Mouse (Mus musculus) hematopoietic stem cell, adult 5-6 weeks (primary cell): ENCODE measurements at regions not wholly inside any gene's neighbourhood (a gene's known extent, or its start where the extent isn't known, plus 50 kb on each side); places are given as distances from the start of the nearest gene placed in this dataset.

ENCODE experiments used
- ATAC-seq, 2 experiments: fragments of 125-278 bp in 1 of 2; replicated peaks in 1 of 2; 2 replicates each; pipeline ENCODE4 v1.8.0; 2016 to 2017; ENCODE audit warnings: inconsistent platforms in 2 of 2, mild to moderate bottlenecking in 2 of 2, moderate number of reproducible peaks in 2 of 2, low read depth in 1 of 2, moderate TSS enrichment in 1 of 2; ENCODE audit not compliant: low FRiP score in 2 of 2, poor library complexity in 2 of 2, severe bottlenecking in 2 of 2, insufficient read depth in 1 of 2, low TSS enrichment in 1 of 2

DNA sequence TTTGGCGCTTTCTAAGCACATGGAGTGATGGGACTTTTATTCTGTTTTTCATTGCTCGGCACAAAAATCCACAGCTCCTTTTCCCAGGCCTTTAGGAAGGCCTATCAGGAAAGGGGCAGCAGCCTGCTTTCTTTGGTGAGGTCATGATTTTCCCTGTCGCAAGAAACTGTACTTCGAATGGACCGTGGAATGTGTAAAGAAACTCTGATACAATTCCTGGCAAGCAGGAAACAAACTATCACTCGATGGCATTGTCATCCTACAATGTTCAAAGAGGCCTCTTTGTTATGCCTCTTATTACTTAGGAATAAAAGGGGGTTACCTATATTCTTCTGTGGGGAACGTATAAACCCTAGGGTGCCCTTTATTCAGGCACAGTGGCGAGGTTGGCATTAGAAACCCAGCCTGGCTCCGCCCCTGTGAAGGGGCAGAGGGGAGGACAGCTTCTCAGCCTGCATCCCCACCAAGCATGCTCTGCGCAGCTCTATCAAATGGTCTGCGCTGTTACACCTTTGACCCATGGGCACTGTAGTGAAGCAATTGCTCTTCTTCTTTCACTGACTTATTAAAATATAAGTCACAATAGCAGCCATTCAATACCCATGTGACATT lies 246.5 kb downstream of the Irs2 start:
- no peak for ATAC-seq

GRCm38 (mm10) chr8:10760851-10761693 lies 247.2 kb downstream of the Irs2 start:
- ATAC-seq = peak; percentile 39 to 42

- no peak for ATAC-seq
Observed at GRCm38 (mm10) chr8:10760231-10760630, 248.0 kb downstream of the Irs2 start.

DNA sequence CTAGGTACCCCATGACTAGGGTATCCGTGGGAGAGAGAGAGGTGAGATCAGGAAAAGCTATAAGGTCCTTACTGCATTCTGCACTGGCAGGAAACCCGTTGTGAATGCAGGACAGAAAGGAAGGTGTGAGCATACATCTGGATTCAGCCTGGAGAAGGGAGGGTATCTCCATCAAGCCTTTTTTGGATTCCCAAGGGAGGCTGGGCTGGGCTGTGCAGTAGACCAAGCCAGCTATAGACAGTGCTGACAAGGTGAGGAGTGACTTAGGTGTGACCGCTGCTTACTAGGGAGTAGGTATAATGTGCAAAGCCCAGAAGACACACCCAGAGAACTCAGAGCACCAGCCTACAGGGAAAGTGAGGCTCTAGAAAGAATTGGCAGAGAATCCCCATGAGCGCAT lies 250.1 kb downstream of the Irs2 start:
- ATAC-seq = no peak

GRCm38 (mm10) chr8:10754986-10755308 lies 253.3 kb downstream of the Irs2 start:
- ATAC-seq = no peak

DNA sequence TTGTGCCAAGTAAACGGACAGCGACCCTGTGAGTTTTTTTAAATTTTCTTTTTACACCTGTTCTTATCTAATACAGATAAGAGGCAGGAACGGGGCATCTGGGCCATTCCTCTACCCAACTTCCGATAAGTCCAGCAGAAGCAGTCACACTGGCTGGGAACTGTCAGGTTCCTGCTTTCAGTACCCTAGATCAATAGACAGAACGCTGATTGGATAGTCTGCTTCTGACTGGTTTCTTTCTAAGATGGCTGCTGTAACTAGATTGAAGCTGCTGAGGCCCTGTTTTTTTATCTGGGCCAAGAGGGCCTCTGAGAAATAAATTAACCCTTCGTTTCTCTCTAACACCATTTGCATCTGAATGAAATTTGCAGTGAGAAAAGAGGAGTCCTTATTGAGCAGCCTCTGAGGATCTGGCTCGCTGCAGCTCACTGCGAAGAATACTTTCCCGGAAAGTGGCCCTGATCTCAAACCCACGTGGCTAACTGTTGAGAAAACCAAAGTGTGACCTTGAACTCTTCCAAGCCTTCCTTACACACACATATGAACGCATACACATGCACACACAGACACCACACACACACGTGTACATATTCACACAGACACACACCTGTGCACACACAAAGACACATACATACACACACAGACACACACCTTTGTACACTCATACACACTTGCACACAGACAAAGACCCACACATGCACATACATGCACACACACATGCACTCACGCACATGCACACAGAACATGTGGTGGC lies 253.8 kb downstream of the Irs2 start:
- ATAC-seq = no peak

- ATAC-seq = no peak
Observed at GRCm38 (mm10) chr8:10753056-10753455, 255.2 kb downstream of the Irs2 start.

DNA sequence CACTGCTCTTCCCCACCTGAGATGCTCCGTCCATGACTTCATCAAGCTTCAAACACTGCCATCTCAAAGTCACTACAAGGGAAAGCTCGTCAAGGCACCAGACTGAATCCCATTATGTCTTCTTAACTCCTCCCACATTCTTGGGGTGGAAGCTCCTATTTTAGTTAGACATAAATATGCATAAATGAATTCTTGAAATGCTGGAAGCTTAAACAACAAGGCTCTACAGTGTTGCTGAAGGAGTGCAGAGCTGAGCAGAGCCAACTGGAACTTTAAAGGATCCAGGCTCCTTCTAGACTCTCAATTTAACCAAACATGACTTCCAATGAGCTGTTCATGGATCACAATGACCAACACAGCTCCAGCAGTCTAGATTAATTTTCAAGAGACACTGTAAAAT lies 261.1 kb downstream of the Irs2 start:
- no peak for ATAC-seq

- ATAC-seq = no peak
Observed at GRCm38 (mm10) chr8:10743241-10743640, 265.0 kb downstream of the Irs2 start.

- peak; percentile 46 to 74; a peak in 3 of 4 replicates for ATAC-seq
Observed at GRCm38 (mm10) chr8:10740837-10741236, 267.4 kb downstream of the Irs2 start.

DNA sequence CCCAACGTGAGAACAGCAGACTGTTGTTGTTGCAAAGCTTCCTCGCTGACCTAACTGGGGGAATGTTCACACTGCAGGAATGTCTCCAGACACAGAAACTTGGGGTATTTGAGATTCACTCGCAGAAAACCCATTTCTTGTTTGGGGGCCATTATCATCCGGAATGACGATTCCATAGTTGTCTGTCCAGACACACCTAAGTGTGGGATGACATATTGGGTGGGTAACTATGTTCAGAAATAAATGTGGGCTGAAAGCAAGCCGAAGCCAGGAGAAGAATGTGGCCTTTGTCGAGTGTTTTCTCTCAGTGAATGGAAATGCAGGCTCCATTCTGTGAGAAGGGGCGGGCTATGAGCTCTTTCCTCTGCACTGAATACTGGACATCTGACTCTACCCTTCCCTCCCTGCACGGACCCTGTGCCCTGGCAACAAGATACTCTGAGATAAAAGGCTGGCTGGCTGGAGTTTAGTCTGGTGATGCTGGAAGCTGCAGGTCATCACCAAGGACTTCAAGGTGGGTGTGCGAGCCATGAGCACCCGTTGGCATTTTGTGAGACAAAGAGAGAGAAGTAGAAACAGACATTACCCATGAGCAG lies 269.7 kb downstream of the Irs2 start:
- no peak for ATAC-seq

GRCm38 (mm10) chr8:10734746-10735145 lies 273.5 kb downstream of the Irs2 start:
- no peak for ATAC-seq

DNA sequence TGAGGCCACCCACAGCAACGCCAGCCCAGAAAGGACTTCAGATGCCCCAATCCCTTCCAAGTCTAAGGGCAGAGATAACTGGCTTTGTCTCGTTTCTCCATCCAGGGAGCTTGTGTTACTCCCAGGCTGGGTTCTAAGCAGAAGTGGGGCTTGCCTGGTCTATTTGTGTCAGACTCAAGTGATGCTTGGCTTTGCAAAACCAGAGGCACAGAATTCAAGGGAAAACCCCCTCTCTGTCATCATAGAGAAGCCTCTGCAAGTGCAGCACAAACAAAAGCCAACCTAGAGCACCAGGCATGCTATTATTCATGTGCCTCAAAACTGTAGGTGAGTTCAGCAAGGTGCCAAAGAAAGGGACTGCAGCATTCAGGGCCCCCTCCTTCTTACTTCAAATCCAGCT lies 284.9 kb downstream of the Irs2 start:
- no peak for ATAC-seq

DNA sequence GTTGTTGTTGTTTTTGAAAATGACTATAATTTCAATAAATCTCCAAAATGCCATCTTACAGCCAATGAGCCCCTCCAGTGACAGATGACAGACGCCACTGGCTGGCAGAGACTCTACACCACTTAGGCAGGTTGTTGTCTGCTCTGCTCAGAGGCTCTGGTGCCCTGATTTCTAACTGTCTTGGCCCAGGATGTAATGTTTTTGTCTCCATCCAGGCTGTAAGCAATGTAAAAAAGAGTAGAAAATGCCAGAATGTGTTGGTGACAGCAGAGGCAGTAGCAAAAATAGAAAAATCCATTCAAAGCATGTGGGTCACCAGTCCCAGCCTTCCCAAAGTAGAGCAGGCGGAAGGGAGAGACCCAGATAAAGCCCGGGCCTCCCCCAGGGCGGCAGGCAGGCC lies 285.5 kb downstream of the Irs2 start:
- no peak for ATAC-seq

GRCm38 (mm10) chr8:10722342-10722741 lies 285.9 kb downstream of the Irs2 start:
- no peak for ATAC-seq

GRCm38 (mm10) chr8:10721146-10721862 lies 287.0 kb downstream of the Irs2 start:
- ATAC-seq = no peak

DNA sequence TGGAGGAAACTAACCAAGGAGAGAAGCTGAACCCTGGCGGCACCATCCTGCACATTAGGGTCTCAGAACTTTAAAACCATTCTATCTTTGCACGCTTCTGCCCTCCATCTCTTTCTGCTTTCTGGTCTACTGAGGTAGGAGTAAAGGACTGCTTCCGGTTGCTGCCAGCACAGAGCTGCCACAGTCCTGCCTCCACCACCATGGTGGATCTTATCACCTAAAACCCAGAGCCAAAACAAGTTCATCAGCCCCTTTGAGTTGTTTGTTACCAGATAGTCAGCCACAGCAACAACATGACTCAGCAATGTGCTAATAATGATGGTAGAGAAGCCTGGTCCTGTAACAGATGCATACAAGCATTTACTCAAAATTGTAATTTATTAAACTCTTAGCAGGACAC lies 287.9 kb downstream of the Irs2 start:
- ATAC-seq = no peak
